Mouse (Mus musculus) heart, postnatal 0 days (tissue): Measurements from ENCODE around the gene Arhgef12.

Experiments
- CTCF ChIP-seq: IDR thresholded peaks from 2 replicates; pipeline ENCODE4 v1.5.1; 2016; ENCODE audit warnings: antibody characterized with exemption, control low read depth, low read depth
- EP300 ChIP-seq: IDR thresholded peaks from 2 replicates; pipeline ENCODE4 v1.6.1; 2016; ENCODE audit warnings: antibody characterized with exemption, low read depth

DNA sequence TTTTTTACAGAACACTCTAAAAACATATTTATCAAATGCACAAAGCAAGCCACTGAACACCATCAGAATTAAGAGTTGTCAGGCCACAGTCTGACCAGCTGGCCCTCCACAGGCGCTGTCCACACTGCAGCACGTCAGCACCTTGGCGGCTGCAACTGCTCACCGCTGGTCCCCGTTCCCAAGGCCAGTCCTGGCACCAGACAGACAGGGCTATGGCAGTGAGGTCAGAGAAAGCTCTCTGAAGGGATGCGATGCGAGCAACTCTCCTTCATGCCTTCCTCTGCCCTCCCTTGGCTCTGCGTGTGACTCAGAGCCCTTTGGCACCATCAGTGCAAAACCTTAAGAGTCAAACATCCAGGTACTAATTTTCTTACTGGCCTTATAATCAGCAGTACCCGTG, 139.3 kb downstream of the Arhgef12 start:
- no peak for TF ChIP-seq CTCF
- TF ChIP-seq EP300: no peak
